Mouse (Mus musculus): ENCODE results near the gene Cacna2d1. TPM values are rescaled to one million over a fixed set of nuclear protein-coding genes. Genes with fewer than 3 reads are reported as not detected.

The Cacna2d1 gene
- total and polyA plus RNA-seq, 3 experiments: 0.08 to 0.13 TPM; not detected in 1

GRCm38 (mm10) chr5:15906446-15906845 lies 28.0 kb upstream of the Cacna2d1 start:
- Histone ChIP-seq H3K36me3 (ENCODE audit: control insufficient read depth in 1 of 2, insufficient read depth in 2 of 2, low read length in 2 of 2) (no peaks in the 10 kb centered on the region), H3K9me3 (replicated peaks; ENCODE audit: insufficient read depth, low read length) (no peaks in the 10 kb centered on the region), H3K4me3 (ENCODE audit: control insufficient read depth in 1 of 2, insufficient read depth in 1 of 2, low read depth in 2 of 2, low read length in 2 of 2) (no peak overlapping the region), H3K27me3 (ENCODE audit: control insufficient read depth in 1 of 2, insufficient read depth in 2 of 2, low read length in 2 of 2) (no peaks in the 10 kb centered on the region), H3K9ac (ENCODE audit: control insufficient read depth, low read depth, low read length, poor library complexity, severe bottlenecking) (no peak overlapping the region), H3K79me2 (ENCODE audit: control insufficient read depth, insufficient read depth, low read length, poor library complexity) (no peaks in the 10 kb centered on the region), H3K4me1 (ENCODE audit: control insufficient read depth in 1 of 2, insufficient read depth in 2 of 2, low read length in 2 of 2) (no peaks in the 10 kb centered on the region), H3K27ac (ENCODE audit: control insufficient read depth, low read depth, low read length) (no peak overlapping the region)
- no peak for TF ChIP-seq ZNF384 (IDR thresholded peaks at IDR 0.05; ENCODE audit: low read depth, low read length)
- no peak for DNase-seq (ENCODE audit: low read depth, low spot score)

- Histone ChIP-seq H3K36me3 (ENCODE audit: control insufficient read depth in 1 of 2, insufficient read depth in 2 of 2, low read length in 2 of 2) (no peaks in the 10 kb centered on the region), H3K9ac (ENCODE audit: control insufficient read depth, low read depth, low read length, poor library complexity, severe bottlenecking) (no peak overlapping the region), H3K79me2 (ENCODE audit: control insufficient read depth, insufficient read depth, low read length, poor library complexity) (no peaks in the 10 kb centered on the region), H3K4me3 (ENCODE audit: control insufficient read depth in 1 of 2, insufficient read depth in 1 of 2, low read depth in 2 of 2, low read length in 2 of 2) (no peak overlapping the region), H3K27me3 (ENCODE audit: control insufficient read depth in 1 of 2, insufficient read depth in 2 of 2, low read length in 2 of 2) (no peaks in the 10 kb centered on the region), H3K27ac (ENCODE audit: control insufficient read depth, low read depth, low read length) (no peak overlapping the region), H3K4me1 (ENCODE audit: control insufficient read depth in 1 of 2, insufficient read depth in 2 of 2, low read length in 2 of 2) (no peaks in the 10 kb centered on the region), H3K9me3 (replicated peaks; ENCODE audit: insufficient read depth, low read length) (no peaks in the 10 kb centered on the region)
- no peak for DNase-seq (ENCODE audit: low read depth, low spot score)
- TF ChIP-seq SMC3 (IDR thresholded peaks at IDR 0.05; ENCODE audit: low read depth, low read length): no peak
- no peak for TF ChIP-seq KAT2A (conservative IDR thresholded peaks at IDR 0.05; ENCODE audit: low read depth, low read length)
- no peak for TF ChIP-seq MXI1 (IDR thresholded peaks at IDR 0.05; ENCODE audit: low read depth, low read length)
- no peak for TF ChIP-seq CHD1 (IDR thresholded peaks at IDR 0.05; ENCODE audit: low read depth, low read length)
- TF ChIP-seq GABPA (IDR thresholded peaks at IDR 0.05; ENCODE audit: low read depth, low read length): no peak
- no peak for TF ChIP-seq MAX (IDR thresholded peaks at IDR 0.05; ENCODE audit: low read length)
- TF ChIP-seq UBTF (IDR thresholded peaks at IDR 0.05; ENCODE audit: borderline replicate concordance, insufficient read depth, low read depth, low read length): no peak
- TF ChIP-seq MEF2A (IDR thresholded peaks at IDR 0.05; ENCODE audit: extremely low read depth, insufficient replicate concordance, low read depth, low read length, poor library complexity, severe bottlenecking): no peak
- TF ChIP-seq E2F4 (IDR thresholded peaks at IDR 0.05; ENCODE audit: borderline replicate concordance, low read depth, low read length): no peak
- TF ChIP-seq MYB (IDR thresholded peaks at IDR 0.05; ENCODE audit: low read depth, low read length): no peak
- no peak for TF ChIP-seq ZNF384 (IDR thresholded peaks at IDR 0.05; ENCODE audit: low read depth, low read length)
- no peak for TF ChIP-seq ELF1 (IDR thresholded peaks at IDR 0.05; ENCODE audit: low read depth, low read length)
- no peak for TF ChIP-seq TCF12 (IDR thresholded peaks at IDR 0.05; ENCODE audit: low read depth, low read length)
- no peak for TF ChIP-seq MYC (IDR thresholded peaks at IDR 0.05; ENCODE audit: low read depth, low read length)
- no peak for TF ChIP-seq POLR2AphosphoS2 (IDR thresholded peaks at IDR 0.05; ENCODE audit: low read length)
- no peak for TF ChIP-seq RAD21 (IDR thresholded peaks at IDR 0.05; ENCODE audit: low read depth, low read length)
- no peak for TF ChIP-seq POLR2AphosphoS5 (IDR thresholded peaks at IDR 0.05; ENCODE audit: borderline replicate concordance, low read depth, low read length)
These were observed 19.6 kb upstream of the Cacna2d1 start for GRCm38 (mm10) chr5:15914931-15915330.
